17 mouse cellular contexts compared by ENCODE assay signal in the genomic region with DNA sequence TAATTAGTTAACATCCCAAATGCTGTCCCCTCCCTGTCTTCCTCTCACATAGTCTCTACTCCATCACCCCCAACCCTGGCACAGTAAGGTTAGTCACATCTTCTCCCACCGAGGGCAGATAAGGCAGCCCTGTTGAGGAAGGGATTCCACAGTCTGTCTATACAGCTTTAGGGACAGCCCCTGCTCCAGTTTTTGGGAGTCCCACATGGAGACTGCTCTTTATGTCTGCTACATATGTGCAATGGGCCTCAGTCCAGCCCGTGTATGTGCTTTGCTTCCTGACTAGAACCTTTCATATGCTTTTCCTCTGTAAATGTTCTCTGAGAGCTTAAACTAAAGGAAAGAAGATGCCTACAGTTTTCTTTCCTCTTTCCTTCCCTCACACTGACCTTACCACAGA.
"Had no signal": no experiment of that assay in that cellular context is flagged by ENCODE, and none has a peak within 500 bp of the region (broad histone marks: within the 10 kb centered on the region; RNA-seq: fewer than 3 reads in every experiment).

No protein-coding gene starts in this region.

- H3K9me3 ChIP-seq: midbrain, embryonic 12.5 days; neural tube, embryonic 13.5 days; neural tube, embryonic 15.5 days had no signal

- H3K9ac ChIP-seq: liver, embryonic 14.5 days; lung, embryonic 14.5 days; midbrain, embryonic 12.5 days; neural tube, embryonic 13.5 days; neural tube, embryonic 15.5 days had no signal

- H3K27ac ChIP-seq: liver, embryonic 14.5 days; midbrain, embryonic 10.5 days; midbrain, embryonic 12.5 days; neural tube, embryonic 13.5 days; neural tube, embryonic 15.5 days had no signal

- DNase-seq: lung, adult 18-20 months; lung, embryonic 14.5 days; lung, postnatal 10 days; lung, postnatal 4 days; midbrain, embryonic 14.5 days; retina, postnatal 1 day; spleen, adult 18-20 months; thymus, adult 18-20 months; thymus, postnatal 14 days; thymus, postnatal 36 days had no signal

- H3K4me3 ChIP-seq: midbrain, embryonic 10.5 days; midbrain, embryonic 12.5 days; myocyte; neural tube, embryonic 13.5 days; neural tube, embryonic 15.5 days had no signal

- H3K4me2 ChIP-seq: lung, embryonic 14.5 days; midbrain, embryonic 12.5 days; neural tube, embryonic 13.5 days; neural tube, embryonic 15.5 days had no signal

- H3K4me1 ChIP-seq: midbrain, embryonic 10.5 days; midbrain, embryonic 12.5 days; neural tube, embryonic 13.5 days; neural tube, embryonic 15.5 days had no signal

- ATAC-seq: midbrain, embryonic 16.5 days had no signal

- H3K36me3 ChIP-seq: midbrain, embryonic 10.5 days; midbrain, embryonic 12.5 days; neural tube, embryonic 13.5 days; neural tube, embryonic 15.5 days had no signal

- H3K27me3 ChIP-seq: midbrain, embryonic 12.5 days; neural tube, embryonic 13.5 days; neural tube, embryonic 15.5 days had no signal
